Mouse (Mus musculus): ENCODE measurements around the gene Lmx1a.

- TF ChIP-seq POLR2AphosphoS2 (IDR thresholded peaks at IDR 0.05; ENCODE audit: insufficient read length, low read depth) (no peak), POLR2A (IDR thresholded peaks at IDR 0.05; ENCODE audit: insufficient read length, low read depth) (no peak), E2F4 (IDR thresholded peaks at IDR 0.05; ENCODE audit: insufficient read depth) (no peak), USF1 (IDR thresholded peaks at IDR 0.05; ENCODE audit: low read depth) (no peak), MYOD1 (IDR thresholded peaks at IDR 0.05; ENCODE audit: control insufficient read depth in 1 of 3, insufficient read length in 2 of 3, low read depth in 2 of 3) (no peak), MAX (IDR thresholded peaks at IDR 0.05; ENCODE audit: low read depth) (no peak), TCF3 (IDR thresholded peaks at IDR 0.05; ENCODE audit: insufficient read length, low read depth) (no peak), CEBPB (IDR thresholded peaks at IDR 0.05; ENCODE audit: insufficient read depth, poor library complexity, severe bottlenecking) (no peak), MYOG (IDR thresholded peaks at IDR 0.05; ENCODE audit: control insufficient read depth in 1 of 3, insufficient read depth in 1 of 3, insufficient read length in 2 of 3, low read depth in 2 of 3) (no peak), SRF (IDR thresholded peaks at IDR 0.05; ENCODE audit: control insufficient read depth, insufficient read length, low read depth) (no peak)
Measured at GRCm38 (mm10) chr1:167815166-167815565, 126.1 kb downstream of the Lmx1a start.
